Mouse (Mus musculus) MEL (cell line): ENCODE data around the gene Rab14. TPM values are rescaled to one million over a fixed set of nuclear protein-coding genes. Genes with fewer than 3 reads are reported as not detected.

Experiments used
- DNase-seq: peaks from one replicate; pipeline ENCODE4 v3.0.0; 2011; ENCODE audit warnings: low read depth, low spot score
- H3K27ac ChIP-seq: 2 replicates; pipeline ENCODE4 v1.5.1; 2012; ENCODE audit warnings: low read depth, mild to moderate bottlenecking, control low read depth, low read length, moderate library complexity; ENCODE audit not compliant: control insufficient read depth
- H3K27me3 ChIP-seq, 2 experiments: fragments of 150-350 bp in 1 of 2; sonication (generic) in 1 of 2; 2 replicates each; pipeline ENCODE4 v1.6.1; 2012; ENCODE audit warnings: low read length in 2 of 2, mild to moderate bottlenecking in 2 of 2, improper control_type of control experiment in 1 of 2, moderate library complexity in 1 of 2; ENCODE audit not compliant: insufficient read depth in 2 of 2, control insufficient read depth in 1 of 2
- H3K36me3 ChIP-seq, 2 experiments: 2 replicates each; pipeline ENCODE4 v1.6.1; 2012 to 2014; ENCODE audit warnings: low read length in 2 of 2, improper control_type of control experiment in 1 of 2, inconsistent platforms in 1 of 2, mild to moderate bottlenecking in 1 of 2; ENCODE audit not compliant: insufficient read depth in 2 of 2, control insufficient read depth in 1 of 2
- H3K4me1 ChIP-seq, 2 experiments: fragments of 150-350 bp in 1 of 2; sonication (generic) in 1 of 2; 2 replicates each; pipeline ENCODE4 v1.6.1; 2012; ENCODE audit warnings: low read length in 2 of 2, improper control_type of control experiment in 1 of 2, mild to moderate bottlenecking in 1 of 2; ENCODE audit not compliant: insufficient read depth in 2 of 2, control insufficient read depth in 1 of 2
- H3K4me3 ChIP-seq, 2 experiments: fragments of 150-350 bp in 1 of 2; sonication (generic) in 1 of 2; 2 replicates each; pipeline ENCODE4 v1.5.1; 2012; ENCODE audit warnings: low read depth in 2 of 2, low read length in 2 of 2, mild to moderate bottlenecking in 2 of 2, moderate library complexity in 2 of 2, control low read depth in 1 of 2, improper control_type of control experiment in 1 of 2; ENCODE audit not compliant: control insufficient read depth in 1 of 2, insufficient read depth in 1 of 2
- H3K79me2 ChIP-seq: 2 replicates; pipeline ENCODE4 v1.6.1; 2012; ENCODE audit warnings: mild to moderate bottlenecking, low read length, moderate library complexity; ENCODE audit not compliant: control insufficient read depth, poor library complexity, insufficient read depth
- H3K9ac ChIP-seq: 2 replicates; pipeline ENCODE4 v1.6.1; 2012; ENCODE audit warnings: low read depth, mild to moderate bottlenecking, control low read depth, low read length, moderate library complexity; ENCODE audit not compliant: control insufficient read depth, poor library complexity, severe bottlenecking
- H3K9me3 ChIP-seq: fragments of 150-350 bp; sonication (generic); replicated peaks from 2 replicates; pipeline ENCODE4 v1.6.1; 2012; ENCODE audit warnings: mild to moderate bottlenecking, low read length, improper control_type of control experiment, moderate library complexity; ENCODE audit not compliant: insufficient read depth
- BHLHE40 ChIP-seq: IDR thresholded peaks from 2 replicates; pipeline ENCODE4 v1.6.1; 2012; ENCODE audit warnings: low read depth, mild to moderate bottlenecking, inconsistent platforms, low read length, improper control_type of control experiment, borderline replicate concordance
- CHD2 ChIP-seq: IDR thresholded peaks from 2 replicates; pipeline ENCODE4 v1.6.1; 2011; ENCODE audit warnings: low read length, improper control_type of control experiment
- CTCF ChIP-seq, 3 experiments: IDR thresholded peaks in 2 of 3; conservative IDR thresholded peaks in 1 of 3; 2 replicates each; pipeline ENCODE4 v1.5.1; 2011 to 2012; ENCODE audit warnings: low read length in 3 of 3, low read depth in 2 of 3, mild to moderate bottlenecking in 2 of 3, improper control_type of control experiment in 1 of 3, inconsistent platforms in 1 of 3, mixed read lengths in 1 of 3, moderate library complexity in 1 of 3; ENCODE audit not compliant: control insufficient read depth in 1 of 3, insufficient read depth in 1 of 3, poor library complexity in 1 of 3, severe bottlenecking in 1 of 3
- E2F4 ChIP-seq: IDR thresholded peaks from 2 replicates; pipeline ENCODE4 v1.6.1; 2011; ENCODE audit warnings: low read depth, low read length, improper control_type of control experiment, borderline replicate concordance
- ELF1 ChIP-seq: IDR thresholded peaks from 2 replicates; pipeline ENCODE4 v1.6.1; 2014; ENCODE audit warnings: low read depth, mild to moderate bottlenecking, inconsistent platforms, low read length, improper control_type of control experiment, moderate library complexity
- EP300 ChIP-seq, 2 experiments: IDR thresholded peaks; 2 replicates each; pipeline ENCODE4 v1.6.1; 2011; ENCODE audit warnings: improper control_type of control experiment in 2 of 2, low read length in 2 of 2, low read depth in 1 of 2, mild to moderate bottlenecking in 1 of 2
- GABPA ChIP-seq: IDR thresholded peaks from 2 replicates; pipeline ENCODE4 v1.6.1; 2012; ENCODE audit warnings: low read depth, mild to moderate bottlenecking, inconsistent platforms, low read length, improper control_type of control experiment, moderate library complexity
- GATA1 ChIP-seq: IDR thresholded peaks from 2 replicates; pipeline ENCODE4 v1.6.1; 2011; ENCODE audit warnings: low read depth, low read length, improper control_type of control experiment
- HCFC1 ChIP-seq: IDR thresholded peaks from 2 replicates; pipeline ENCODE4 v1.6.1; 2012; ENCODE audit warnings: low read depth, mild to moderate bottlenecking, inconsistent platforms, low read length, improper control_type of control experiment, moderate library complexity
- JUND ChIP-seq: IDR thresholded peaks from 2 replicates; pipeline ENCODE4 v1.6.1; 2011; ENCODE audit warnings: low read depth, mild to moderate bottlenecking, improper control_type of control experiment, low read length
- KAT2A ChIP-seq: conservative IDR thresholded peaks from 2 replicates; pipeline ENCODE4 v1.6.1; 2012; ENCODE audit warnings: low read depth, low read length, improper control_type of control experiment, inconsistent platforms
- MAFK ChIP-seq: IDR thresholded peaks from 2 replicates; pipeline ENCODE4 v1.6.1; 2011; ENCODE audit warnings: low read depth, mild to moderate bottlenecking, low read length, improper control_type of control experiment, borderline replicate concordance
- MAX ChIP-seq: IDR thresholded peaks from 2 replicates; pipeline ENCODE4 v1.6.1; 2011; ENCODE audit warnings: low read length, improper control_type of control experiment
- MAZ ChIP-seq: IDR thresholded peaks from 2 replicates; pipeline ENCODE4 v1.6.1; 2012; ENCODE audit warnings: low read depth, mild to moderate bottlenecking, inconsistent platforms, low read length, improper control_type of control experiment
- MEF2A ChIP-seq: IDR thresholded peaks from 2 replicates; pipeline ENCODE4 v1.6.1; 2014; ENCODE audit warnings: low read depth, mild to moderate bottlenecking, inconsistent platforms, low read length, improper control_type of control experiment; ENCODE audit not compliant: poor library complexity, insufficient replicate concordance, severe bottlenecking; ENCODE audit errors: extremely low read depth
- MXI1 ChIP-seq: IDR thresholded peaks from 2 replicates; pipeline ENCODE4 v1.6.1; 2011; ENCODE audit warnings: mild to moderate bottlenecking, low read depth, low read length, improper control_type of control experiment
- MYB ChIP-seq: IDR thresholded peaks from 2 replicates; pipeline ENCODE4 v1.6.1; 2011; ENCODE audit warnings: mild to moderate bottlenecking, low read depth, low read length, improper control_type of control experiment
- MYC ChIP-seq: IDR thresholded peaks from 2 replicates; pipeline ENCODE4 v1.6.1; 2011; ENCODE audit warnings: low read depth, mild to moderate bottlenecking, low read length, improper control_type of control experiment, moderate library complexity
- NELFE ChIP-seq: IDR thresholded peaks from 2 replicates; pipeline ENCODE4 v1.6.1; 2011; ENCODE audit warnings: low read depth, low read length, improper control_type of control experiment
- NRF1 ChIP-seq: IDR thresholded peaks from 2 replicates; pipeline ENCODE4 v1.6.1; 2014; ENCODE audit warnings: low read depth, mild to moderate bottlenecking, inconsistent platforms, low read length, improper control_type of control experiment, moderate library complexity; ENCODE audit not compliant: poor library complexity, insufficient read depth, severe bottlenecking
- POLR2A ChIP-seq, 2 experiments: IDR thresholded peaks; 2 replicates each; pipeline ENCODE4 v1.6.1; 2011 to 2012; ENCODE audit warnings: low read length in 2 of 2, mild to moderate bottlenecking in 2 of 2, control low read depth in 1 of 2, improper control_type of control experiment in 1 of 2, low read depth in 1 of 2, moderate library complexity in 1 of 2; ENCODE audit not compliant: control insufficient read depth in 1 of 2, insufficient read depth in 1 of 2, poor library complexity in 1 of 2
- POLR2AphosphoS2 ChIP-seq: IDR thresholded peaks from 2 replicates; pipeline ENCODE4 v1.6.1; 2011; ENCODE audit warnings: low read length, improper control_type of control experiment
- POLR2AphosphoS5 ChIP-seq: IDR thresholded peaks from 2 replicates; pipeline ENCODE4 v1.6.1; 2012; ENCODE audit warnings: low read depth, borderline replicate concordance, mild to moderate bottlenecking, inconsistent platforms, low read length, moderate library complexity, mixed read lengths
- RAD21 ChIP-seq: IDR thresholded peaks from 2 replicates; pipeline ENCODE4 v1.6.1; 2011; ENCODE audit warnings: mild to moderate bottlenecking, low read depth, low read length, improper control_type of control experiment
- RCOR1 ChIP-seq: IDR thresholded peaks from 2 replicates; pipeline ENCODE4 v1.6.1; 2012; ENCODE audit warnings: low read depth, mild to moderate bottlenecking, inconsistent platforms, low read length, improper control_type of control experiment
- SIN3A ChIP-seq: IDR thresholded peaks from 2 replicates; pipeline ENCODE4 v1.6.1; 2012; ENCODE audit warnings: low read length, improper control_type of control experiment, inconsistent platforms
- SMC3 ChIP-seq: IDR thresholded peaks from 2 replicates; pipeline ENCODE4 v1.6.1; 2011; ENCODE audit warnings: low read depth, low read length, improper control_type of control experiment
- TCF12 ChIP-seq: IDR thresholded peaks from 2 replicates; pipeline ENCODE4 v1.6.1; 2014; ENCODE audit warnings: low read depth, mild to moderate bottlenecking, inconsistent platforms, low read length, improper control_type of control experiment, moderate library complexity
- UBTF ChIP-seq: IDR thresholded peaks from 2 replicates; pipeline ENCODE4 v1.6.1; 2012; ENCODE audit warnings: low read depth, mild to moderate bottlenecking, inconsistent platforms, low read length, improper control_type of control experiment, moderate library complexity, borderline replicate concordance; ENCODE audit not compliant: insufficient read depth
- USF1 ChIP-seq: IDR thresholded peaks from 2 replicates; pipeline ENCODE4 v1.6.1; 2014; ENCODE audit warnings: low read depth, mild to moderate bottlenecking, inconsistent platforms, low read length, improper control_type of control experiment, moderate library complexity
- USF2 ChIP-seq, 2 experiments: IDR thresholded peaks; 2 replicates each; pipeline ENCODE4 v1.6.1; 2011 to 2012; ENCODE audit warnings: improper control_type of control experiment in 2 of 2, low read length in 2 of 2, borderline replicate concordance in 1 of 2, inconsistent platforms in 1 of 2, low read depth in 1 of 2, mild to moderate bottlenecking in 1 of 2; ENCODE audit not compliant: insufficient read depth in 1 of 2
- ZC3H11A ChIP-seq: IDR thresholded peaks from 2 replicates; pipeline ENCODE4 v1.6.1; 2012; ENCODE audit warnings: low read depth, mild to moderate bottlenecking, inconsistent platforms, low read length, improper control_type of control experiment
- ZKSCAN1 ChIP-seq: IDR thresholded peaks from 2 replicates; pipeline ENCODE4 v1.6.1; 2012; ENCODE audit warnings: low read depth, mild to moderate bottlenecking, inconsistent platforms, low read length, improper control_type of control experiment, moderate library complexity
- ZMIZ1 ChIP-seq: IDR thresholded peaks from 2 replicates; pipeline ENCODE4 v1.6.1; 2012; ENCODE audit warnings: low read depth, mild to moderate bottlenecking, inconsistent platforms, low read length, improper control_type of control experiment, moderate library complexity
- ZNF384 ChIP-seq: IDR thresholded peaks from 2 replicates; pipeline ENCODE4 v1.6.1; 2012; ENCODE audit warnings: low read depth, mild to moderate bottlenecking, inconsistent platforms, low read length, improper control_type of control experiment
- polyA plus RNA-seq, 2 experiments: library from polyadenylated mRNA; stranded (reverse) in 1 of 2; unstranded in 1 of 2; fragments of >175 nt in 1 of 2; fragments of >200 nt in 1 of 2; gene quantifications; 2 replicates each; pipeline versions ENCODE4 v1.2.1 to v1.2.4; 2012; ENCODE audit warnings: low replicate concordance in 2 of 2, low read depth in 1 of 2; ENCODE audit not compliant: insufficient read length in 2 of 2, insufficient read depth in 1 of 2, missing spikeins in 1 of 2
- total RNA-seq: library from RNA; depleted of rRNA; stranded (reverse); fragments of 300-350 nt; gene quantifications from 2 replicates; pipeline ENCODE4 v1.2.3, GENCODE M21; 2012; rRNA removed

The Rab14 gene
- total RNA-seq (27.2 and 28.1 TPM in 2 replicates), polyA plus RNA-seq (10 to 100 TPM; 78.1 to 81.6 TPM)

GRCm38 (mm10) chr2:35200898-35201668 lies at the start of gene Rab14:
TSS of gene Rab14 (minus strand) at chr2:35201120.
- H3K27ac ChIP-seq, result peak within 1 kb of the TSS; percentile 90
- H3K27me3 ChIP-seq, result no peaks in the 10 kb centered on the region
- peaks cover 8 to 26% of the 10 kb centered on the region in 2 experiments for H3K36me3 ChIP-seq
- H3K4me1 ChIP-seq, result peaks cover 3 to 18% of the 10 kb centered on the region in 2 experiments
- H3K9me3 ChIP-seq, result no peaks in the 10 kb centered on the region
- H3K4me3 ChIP-seq, result peak within 1 kb of the TSS; percentile 96 to 98
- H3K79me2 ChIP-seq, result peaks cover 33% of the 10 kb centered on the region
- peak within 1 kb of the TSS; percentile 97 for H3K9ac ChIP-seq
- peak; percentile 99 for DNase-seq
- no peak; the same call in 1 of the 2 replicates for TF ChIP-seq KAT2A
- TF ChIP-seq NRF1, result peak; percentile 93
- TF ChIP-seq MXI1, result peak; percentile 94
- TF ChIP-seq MAX, result peak; percentile 79
- no peak for TF ChIP-seq CHD2
- no peak for TF ChIP-seq RAD21
- peak; percentile 85 for TF ChIP-seq SIN3A
- peak; percentile 77 for TF ChIP-seq NELFE
- peak; percentile 95 for TF ChIP-seq ELF1
- TF ChIP-seq ZNF384, result no peak
- no peak for TF ChIP-seq MYB
- no peak for TF ChIP-seq GABPA
- TF ChIP-seq JUND, result no peak
- TF ChIP-seq ZKSCAN1, result no peak
- peak; percentile 77 for TF ChIP-seq HCFC1
- TF ChIP-seq UBTF, result no peak
- TF ChIP-seq RCOR1, result no peak
- TF ChIP-seq CTCF (IDR thresholded peaks at IDR 0.05 in 2 of 3, conservative IDR thresholded peaks at IDR 0.05 in 1 of 3; ENCODE audit: control insufficient read depth in 1 of 3, insufficient read depth in 1 of 3, low read depth in 2 of 3, low read length in 3 of 3, poor library complexity in 1 of 3, severe bottlenecking in 1 of 3), result no peak
- 0 out of 2 replicates have a peak, but pooled peaks have one; percentile 1 for TF ChIP-seq BHLHE40
- peak; percentile 69; the same call in 1 of the 2 replicates for TF ChIP-seq MYC
- TF ChIP-seq TCF12, result peak; percentile 55; the same call in 1 of the 2 replicates
- no peak for TF ChIP-seq SMC3
- peak; percentile 47; the same call in 1 of the 2 replicates for TF ChIP-seq MEF2A
- TF ChIP-seq MAZ, result no peak; the same call in 1 of the 2 replicates
- TF ChIP-seq EP300 (IDR thresholded peaks at IDR 0.05; ENCODE audit: low read depth in 1 of 2, low read length in 2 of 2), result peak; percentile 29 to 37; a peak in 3 of 4 replicates
- no peak for TF ChIP-seq GATA1
- TF ChIP-seq E2F4, result no peak
- TF ChIP-seq USF2 (IDR thresholded peaks at IDR 0.05; ENCODE audit: borderline replicate concordance in 1 of 2, insufficient read depth in 1 of 2, low read depth in 1 of 2, low read length in 2 of 2), result no peak
- TF ChIP-seq POLR2A (IDR thresholded peaks at IDR 0.05; ENCODE audit: control insufficient read depth in 1 of 2, insufficient read depth in 1 of 2, low read depth in 1 of 2, low read length in 2 of 2, poor library complexity in 1 of 2), result peak; percentile 37 to 90
- peak; percentile 25; the same call in 1 of the 2 replicates for TF ChIP-seq USF1
- no peak for TF ChIP-seq ZC3H11A
- no peak for TF ChIP-seq MAFK
- TF ChIP-seq POLR2AphosphoS5, result no peak
- peak; percentile 90; the same call in 1 of the 2 replicates for TF ChIP-seq POLR2AphosphoS2
- peak; percentile 73 for TF ChIP-seq ZMIZ1
